Mouse (Mus musculus) MEL (cell line): ENCODE data around the gene Hspg2. TPM values are rescaled to one million over a fixed set of nuclear protein-coding genes. Genes with fewer than 3 reads are reported as not detected.

Source experiments
- DNase-seq: peaks from one replicate; pipeline ENCODE4 v3.0.0; 2011; ENCODE audit warnings: low read depth, low spot score
- H3K27ac ChIP-seq: 2 replicates; pipeline ENCODE4 v1.5.1; 2012; ENCODE audit warnings: low read depth, mild to moderate bottlenecking, control low read depth, low read length, moderate library complexity; ENCODE audit not compliant: control insufficient read depth
- H3K27me3 ChIP-seq, 2 experiments: fragments of 150-350 bp in 1 of 2; sonication (generic) in 1 of 2; 2 replicates each; pipeline ENCODE4 v1.6.1; 2012; ENCODE audit warnings: low read length in 2 of 2, mild to moderate bottlenecking in 2 of 2, improper control_type of control experiment in 1 of 2, moderate library complexity in 1 of 2; ENCODE audit not compliant: insufficient read depth in 2 of 2, control insufficient read depth in 1 of 2
- H3K36me3 ChIP-seq, 2 experiments: 2 replicates each; pipeline ENCODE4 v1.6.1; 2012 to 2014; ENCODE audit warnings: low read length in 2 of 2, improper control_type of control experiment in 1 of 2, inconsistent platforms in 1 of 2, mild to moderate bottlenecking in 1 of 2; ENCODE audit not compliant: insufficient read depth in 2 of 2, control insufficient read depth in 1 of 2
- H3K4me1 ChIP-seq, 2 experiments: fragments of 150-350 bp in 1 of 2; sonication (generic) in 1 of 2; 2 replicates each; pipeline ENCODE4 v1.6.1; 2012; ENCODE audit warnings: low read length in 2 of 2, improper control_type of control experiment in 1 of 2, mild to moderate bottlenecking in 1 of 2; ENCODE audit not compliant: insufficient read depth in 2 of 2, control insufficient read depth in 1 of 2
- H3K4me3 ChIP-seq, 2 experiments: fragments of 150-350 bp in 1 of 2; sonication (generic) in 1 of 2; 2 replicates each; pipeline ENCODE4 v1.5.1; 2012; ENCODE audit warnings: low read depth in 2 of 2, low read length in 2 of 2, mild to moderate bottlenecking in 2 of 2, moderate library complexity in 2 of 2, control low read depth in 1 of 2, improper control_type of control experiment in 1 of 2; ENCODE audit not compliant: control insufficient read depth in 1 of 2, insufficient read depth in 1 of 2
- H3K79me2 ChIP-seq: 2 replicates; pipeline ENCODE4 v1.6.1; 2012; ENCODE audit warnings: mild to moderate bottlenecking, low read length, moderate library complexity; ENCODE audit not compliant: control insufficient read depth, poor library complexity, insufficient read depth
- H3K9ac ChIP-seq: 2 replicates; pipeline ENCODE4 v1.6.1; 2012; ENCODE audit warnings: low read depth, mild to moderate bottlenecking, control low read depth, low read length, moderate library complexity; ENCODE audit not compliant: control insufficient read depth, poor library complexity, severe bottlenecking
- H3K9me3 ChIP-seq: fragments of 150-350 bp; sonication (generic); replicated peaks from 2 replicates; pipeline ENCODE4 v1.6.1; 2012; ENCODE audit warnings: mild to moderate bottlenecking, low read length, improper control_type of control experiment, moderate library complexity; ENCODE audit not compliant: insufficient read depth
- CHD1 ChIP-seq: IDR thresholded peaks from 2 replicates; pipeline ENCODE4 v1.6.1; 2012; ENCODE audit warnings: low read depth, mild to moderate bottlenecking, inconsistent platforms, low read length, improper control_type of control experiment
- CHD2 ChIP-seq: IDR thresholded peaks from 2 replicates; pipeline ENCODE4 v1.6.1; 2011; ENCODE audit warnings: low read length, improper control_type of control experiment
- GATA1 ChIP-seq: IDR thresholded peaks from 2 replicates; pipeline ENCODE4 v1.6.1; 2011; ENCODE audit warnings: low read depth, low read length, improper control_type of control experiment
- HCFC1 ChIP-seq: IDR thresholded peaks from 2 replicates; pipeline ENCODE4 v1.6.1; 2012; ENCODE audit warnings: low read depth, mild to moderate bottlenecking, inconsistent platforms, low read length, improper control_type of control experiment, moderate library complexity
- KAT2A ChIP-seq: conservative IDR thresholded peaks from 2 replicates; pipeline ENCODE4 v1.6.1; 2012; ENCODE audit warnings: low read depth, low read length, improper control_type of control experiment, inconsistent platforms
- MAFK ChIP-seq: IDR thresholded peaks from 2 replicates; pipeline ENCODE4 v1.6.1; 2011; ENCODE audit warnings: low read depth, mild to moderate bottlenecking, low read length, improper control_type of control experiment, borderline replicate concordance
- MAX ChIP-seq: IDR thresholded peaks from 2 replicates; pipeline ENCODE4 v1.6.1; 2011; ENCODE audit warnings: low read length, improper control_type of control experiment
- MAZ ChIP-seq: IDR thresholded peaks from 2 replicates; pipeline ENCODE4 v1.6.1; 2012; ENCODE audit warnings: low read depth, mild to moderate bottlenecking, inconsistent platforms, low read length, improper control_type of control experiment
- MXI1 ChIP-seq: IDR thresholded peaks from 2 replicates; pipeline ENCODE4 v1.6.1; 2011; ENCODE audit warnings: mild to moderate bottlenecking, low read depth, low read length, improper control_type of control experiment
- MYB ChIP-seq: IDR thresholded peaks from 2 replicates; pipeline ENCODE4 v1.6.1; 2011; ENCODE audit warnings: mild to moderate bottlenecking, low read depth, low read length, improper control_type of control experiment
- NELFE ChIP-seq: IDR thresholded peaks from 2 replicates; pipeline ENCODE4 v1.6.1; 2011; ENCODE audit warnings: low read depth, low read length, improper control_type of control experiment
- POLR2AphosphoS2 ChIP-seq: IDR thresholded peaks from 2 replicates; pipeline ENCODE4 v1.6.1; 2011; ENCODE audit warnings: low read length, improper control_type of control experiment
- TBP ChIP-seq: IDR thresholded peaks from 2 replicates; pipeline ENCODE4 v1.8.0; 2011; ENCODE audit warnings: low read depth, low read length, improper control_type of control experiment
- USF1 ChIP-seq: IDR thresholded peaks from 2 replicates; pipeline ENCODE4 v1.6.1; 2014; ENCODE audit warnings: low read depth, mild to moderate bottlenecking, inconsistent platforms, low read length, improper control_type of control experiment, moderate library complexity
- USF2 ChIP-seq, 2 experiments: IDR thresholded peaks; 2 replicates each; pipeline ENCODE4 v1.6.1; 2011 to 2012; ENCODE audit warnings: improper control_type of control experiment in 2 of 2, low read length in 2 of 2, borderline replicate concordance in 1 of 2, inconsistent platforms in 1 of 2, low read depth in 1 of 2, mild to moderate bottlenecking in 1 of 2; ENCODE audit not compliant: insufficient read depth in 1 of 2
- ZKSCAN1 ChIP-seq: IDR thresholded peaks from 2 replicates; pipeline ENCODE4 v1.6.1; 2012; ENCODE audit warnings: low read depth, mild to moderate bottlenecking, inconsistent platforms, low read length, improper control_type of control experiment, moderate library complexity
- ZNF384 ChIP-seq: IDR thresholded peaks from 2 replicates; pipeline ENCODE4 v1.6.1; 2012; ENCODE audit warnings: low read depth, mild to moderate bottlenecking, inconsistent platforms, low read length, improper control_type of control experiment
- polyA plus RNA-seq, 2 experiments: library from polyadenylated mRNA; stranded (reverse) in 1 of 2; unstranded in 1 of 2; fragments of >175 nt in 1 of 2; fragments of >200 nt in 1 of 2; gene quantifications; 2 replicates each; pipeline versions ENCODE4 v1.2.1 to v1.2.4; 2012; ENCODE audit warnings: low replicate concordance in 2 of 2, low read depth in 1 of 2; ENCODE audit not compliant: insufficient read length in 2 of 2, insufficient read depth in 1 of 2, missing spikeins in 1 of 2
- total RNA-seq: library from RNA; depleted of rRNA; stranded (reverse); fragments of 300-350 nt; gene quantifications from 2 replicates; pipeline ENCODE4 v1.2.3, GENCODE M21; 2012

Hspg2 gene
- total and polyA plus RNA-seq, 3 experiments = 0.04 TPM; not detected in 1

GRCm38 (mm10) chr4:137502801-137503200 lies 34.2 kb downstream of the Hspg2 start:
- H3K79me2 ChIP-seq = no peaks in the 10 kb centered on the region
- no peaks in the 10 kb centered on the region for H3K4me1 ChIP-seq
- H3K9me3 ChIP-seq = no peaks in the 10 kb centered on the region
- H3K9ac ChIP-seq = no peak overlapping the region
- no peaks in the 10 kb centered on the region for H3K27me3 ChIP-seq
- no peak for DNase-seq
- no peak overlapping the region for H3K4me3 ChIP-seq
- no peak for TF ChIP-seq CHD1
- no peak for TF ChIP-seq KAT2A
- no peak for TF ChIP-seq MAX
- TF ChIP-seq CHD2 = no peak
- TF ChIP-seq TBP = no peak
- TF ChIP-seq POLR2AphosphoS2 = no peak
- TF ChIP-seq MAZ = no peak
- no peak for TF ChIP-seq ZNF384
- H3K27ac ChIP-seq = no peak overlapping the region
- no peaks in the 10 kb centered on the region for H3K36me3 ChIP-seq

GRCm38 (mm10) chr4:137503509-137503971 lies 35.0 kb downstream of the Hspg2 start:
- H3K27ac ChIP-seq = no peak overlapping the region
- DNase-seq = no peak
- H3K9ac ChIP-seq = no peak overlapping the region
- no peaks in the 10 kb centered on the region for H3K9me3 ChIP-seq
- no peaks in the 10 kb centered on the region for H3K79me2 ChIP-seq
- H3K27me3 ChIP-seq = no peaks in the 10 kb centered on the region
- TF ChIP-seq USF1 (no peak), HCFC1 (no peak), GATA1 (no peak), MAZ (no peak), MXI1 (no peak), MYB (no peak), NELFE (no peak), ZKSCAN1 (no peak), USF2 (IDR thresholded peaks at IDR 0.05; ENCODE audit: borderline replicate concordance in 1 of 2, insufficient read depth in 1 of 2, low read depth in 1 of 2, low read length in 2 of 2) (no peak), MAFK (no peak), TBP (no peak)
- TF ChIP-seq, all 39 proteins: peak for 0
- Histone ChIP-seq H3K36me3 (no peaks in the 10 kb centered on the region), H3K4me3 (no peak overlapping the region), H3K4me1 (no peaks in the 10 kb centered on the region)
